Mouse (Mus musculus): ENCODE data around the gene Misp. TPM values are rescaled to one million over a fixed set of nuclear protein-coding genes. Genes with fewer than 3 reads are reported as not detected.

Misp gene
- polyA plus RNA-seq, 1 experiment from 2014 or later, result 0.50 TPM

DNA sequence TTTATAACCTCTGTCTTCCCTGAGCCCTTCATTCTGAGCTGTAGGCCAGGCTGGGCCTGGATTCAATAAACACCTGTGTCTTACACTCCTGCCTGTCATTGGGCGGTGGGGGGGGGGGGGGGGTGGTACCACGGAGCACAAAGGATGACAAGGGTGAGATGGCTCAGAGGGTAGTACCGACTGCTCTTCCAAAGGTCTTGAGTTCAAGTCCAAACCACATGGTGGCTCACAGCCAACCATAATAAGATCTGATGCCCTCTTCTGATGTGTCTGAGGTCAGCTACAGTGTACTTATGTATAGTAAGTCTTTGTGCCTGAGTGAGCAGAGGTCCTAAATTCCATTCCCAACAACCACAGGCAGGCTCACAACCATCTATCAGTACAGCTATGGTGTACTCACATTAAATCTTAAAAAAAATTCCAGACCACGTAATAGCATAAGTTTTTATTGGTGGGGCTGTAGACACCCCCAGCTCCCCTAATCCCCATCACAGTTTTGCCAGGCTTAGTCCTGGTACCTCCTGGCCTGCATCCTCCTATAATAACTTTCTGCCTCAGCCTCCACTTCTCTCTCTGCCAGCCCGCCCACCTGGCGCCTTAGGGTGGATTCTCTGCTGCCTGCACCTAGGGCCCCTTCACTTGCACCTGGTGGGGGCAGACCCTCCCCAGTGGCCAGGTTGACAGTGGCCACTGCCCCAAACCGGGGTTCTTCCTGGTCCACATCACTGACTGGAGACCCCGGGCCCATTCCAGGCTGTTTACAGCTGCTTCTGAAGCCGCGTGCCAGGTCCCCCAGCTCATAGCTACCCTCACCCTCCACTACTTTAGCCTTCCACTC lies 43.8 kb downstream of the Misp start:
- WGBS (ENCODE audit: insufficient replicate concordance), result 61% methylated on average over 10 of the region's 10 CpGs
- Histone ChIP-seq H3K4me2 (no peak overlapping the region), H3K4me1 (replicated peaks) (peaks cover 12% of the 10 kb centered on the region), H3K27me3 (no peaks in the 10 kb centered on the region), H3K4me3 (replicated peaks) (no peak overlapping the region), H3K9me3 (replicated peaks) (no peaks in the 10 kb centered on the region), H3K9ac (no peak overlapping the region), H3K36me3 (replicated peaks) (peaks cover 57% of the 10 kb centered on the region), H3K27ac (replicated peaks) (no peak overlapping the region)
- no peak for ATAC-seq (ENCODE audit: insufficient read depth)

DNA sequence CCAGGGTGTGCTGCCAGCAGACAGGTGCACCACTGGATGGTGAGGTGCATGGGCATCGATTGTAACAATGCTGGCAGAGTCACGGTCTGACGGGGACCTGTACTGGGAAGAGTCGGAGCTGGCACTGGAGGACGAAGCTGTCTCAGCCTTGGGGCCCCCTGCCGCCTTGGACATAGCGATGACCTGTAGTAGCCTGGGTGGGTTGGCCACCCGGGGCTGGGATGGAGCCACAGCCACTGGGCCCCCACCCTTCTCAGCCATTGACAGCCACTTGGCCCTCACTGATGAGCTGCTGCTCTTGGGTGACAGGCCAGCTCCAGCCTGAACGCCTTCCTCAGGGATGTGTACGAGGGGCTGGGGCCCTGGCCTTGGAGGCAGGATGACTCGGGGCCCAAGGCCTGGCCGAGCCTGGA lies 44.4 kb downstream of the Misp start:
- 0 out of 2 replicates have a peak, but pooled peaks have one; percentile 6 for ATAC-seq (ENCODE audit: insufficient read depth)
- H3K9me3 ChIP-seq (replicated peaks), result no peaks in the 10 kb centered on the region
- H3K36me3 ChIP-seq (replicated peaks), result peaks cover 50% of the 10 kb centered on the region
- peaks cover 8% of the 10 kb centered on the region for H3K4me1 ChIP-seq (replicated peaks)
- H3K27me3 ChIP-seq, result no peaks in the 10 kb centered on the region
- no peak overlapping the region for H3K9ac ChIP-seq
- 62% methylated on average over 12 of the region's 12 CpGs for WGBS (ENCODE audit: insufficient replicate concordance)
- no peak overlapping the region for H3K4me2 ChIP-seq
- H3K4me3 ChIP-seq (replicated peaks), result no peak overlapping the region
- H3K27ac ChIP-seq (replicated peaks), result no peak overlapping the region

DNA sequence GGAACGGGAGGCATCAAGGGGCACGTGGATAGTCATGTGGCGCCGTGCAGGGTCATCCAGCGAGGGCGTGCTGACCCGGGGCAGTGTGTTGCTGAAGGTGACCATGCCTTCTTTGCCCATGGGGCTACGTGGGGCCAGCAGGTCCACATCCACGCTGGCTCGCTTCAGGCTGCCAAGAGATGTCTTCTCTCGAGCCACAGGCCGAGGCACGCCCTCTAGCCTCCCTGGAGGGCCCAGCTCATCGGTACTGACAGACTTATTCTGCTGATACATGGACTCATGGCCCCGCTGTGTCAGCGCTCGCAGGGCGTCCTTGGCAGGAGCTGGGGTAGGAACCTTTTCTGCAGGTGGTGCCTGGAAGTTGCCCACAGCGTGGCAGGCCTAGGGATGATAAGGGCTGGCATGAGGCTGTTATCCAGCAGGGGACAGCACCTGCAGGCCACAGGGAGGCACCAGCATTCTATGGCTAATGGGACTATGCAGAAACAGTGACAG lies 45.1 kb downstream of the Misp start:
- H3K27ac ChIP-seq (replicated peaks), result no peak overlapping the region
- H3K4me3 ChIP-seq (replicated peaks), result no peak overlapping the region
- H3K4me1 ChIP-seq (replicated peaks), result peaks cover 6% of the 10 kb centered on the region
- no peak overlapping the region for H3K9ac ChIP-seq
- 62% methylated on average over 19 of the region's 19 CpGs for WGBS (ENCODE audit: insufficient replicate concordance)
- no peak for ATAC-seq (ENCODE audit: insufficient read depth)
- H3K4me2 ChIP-seq, result no peak overlapping the region
- H3K9me3 ChIP-seq (replicated peaks), result no peaks in the 10 kb centered on the region
- no peaks in the 10 kb centered on the region for H3K27me3 ChIP-seq
- H3K36me3 ChIP-seq (replicated peaks), result peaks cover 44% of the 10 kb centered on the region

DNA sequence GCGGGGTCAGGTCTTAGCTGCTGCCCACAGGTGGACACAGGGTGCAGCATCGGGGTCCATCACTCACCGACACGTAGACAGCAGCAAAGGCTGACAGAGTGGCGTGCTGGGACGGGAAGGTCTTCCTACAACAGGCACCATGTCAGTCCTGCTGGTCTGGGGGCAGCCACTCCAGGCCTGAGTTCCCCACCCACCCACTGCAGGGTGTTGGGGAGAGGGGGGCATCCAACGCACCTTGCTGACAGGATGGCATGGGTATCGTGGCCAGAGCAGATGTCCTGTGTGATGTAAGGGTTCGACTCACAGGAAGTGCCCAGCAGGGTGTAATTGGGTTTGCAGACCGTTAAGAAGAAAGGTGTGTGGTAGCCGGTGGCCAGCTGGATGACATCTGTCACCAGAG lies 45.8 kb downstream of the Misp start:
- no peak for ATAC-seq (ENCODE audit: insufficient read depth)
- 77% methylated on average over 11 of the region's 11 CpGs for WGBS (ENCODE audit: insufficient replicate concordance)
- Histone ChIP-seq H3K9me3 (replicated peaks) (no peaks in the 10 kb centered on the region), H3K36me3 (replicated peaks) (peaks cover 36% of the 10 kb centered on the region), H3K27ac (replicated peaks) (no peak overlapping the region), H3K4me3 (replicated peaks) (no peak overlapping the region), H3K4me1 (replicated peaks) (peaks cover 6% of the 10 kb centered on the region), H3K27me3 (peaks cover 4% of the 10 kb centered on the region; the same call in 1 of the 2 replicates), H3K9ac (no peak overlapping the region), H3K4me2 (no peak overlapping the region)

DNA sequence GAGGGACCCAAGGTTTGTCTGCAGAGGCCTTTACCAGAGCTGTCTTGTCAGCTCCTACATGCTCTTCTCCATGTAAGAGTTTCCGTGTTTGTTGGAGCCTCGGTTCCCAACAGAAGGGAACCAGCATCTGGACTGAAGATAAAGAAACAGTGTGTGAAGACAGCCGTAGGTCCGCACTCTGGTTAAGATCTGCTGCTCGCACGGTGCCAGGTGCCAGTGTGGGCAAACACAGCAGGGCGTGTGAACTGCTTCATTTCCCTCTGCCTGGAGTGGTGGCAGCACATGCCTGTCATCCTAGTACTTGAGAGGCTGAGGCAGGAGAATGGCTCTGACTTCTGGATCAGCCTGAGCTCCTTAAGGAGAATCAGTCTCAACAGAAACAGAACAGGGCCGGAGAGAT lies 51.1 kb downstream of the Misp start:
- H3K4me3 ChIP-seq (replicated peaks), result no peak overlapping the region
- H3K9ac ChIP-seq, result no peak overlapping the region
- no peak for ATAC-seq (ENCODE audit: insufficient read depth)
- no peak overlapping the region for H3K27ac ChIP-seq (replicated peaks)
- no peak overlapping the region for H3K4me2 ChIP-seq
- peaks cover 41% of the 10 kb centered on the region for H3K27me3 ChIP-seq
- H3K36me3 ChIP-seq (replicated peaks), result no peaks in the 10 kb centered on the region
- H3K9me3 ChIP-seq (replicated peaks), result no peaks in the 10 kb centered on the region
- WGBS (ENCODE audit: insufficient replicate concordance), result 77% methylated on average over 8 of the region's 8 CpGs
- H3K4me1 ChIP-seq (replicated peaks), result peaks cover 19% of the 10 kb centered on the region

DNA sequence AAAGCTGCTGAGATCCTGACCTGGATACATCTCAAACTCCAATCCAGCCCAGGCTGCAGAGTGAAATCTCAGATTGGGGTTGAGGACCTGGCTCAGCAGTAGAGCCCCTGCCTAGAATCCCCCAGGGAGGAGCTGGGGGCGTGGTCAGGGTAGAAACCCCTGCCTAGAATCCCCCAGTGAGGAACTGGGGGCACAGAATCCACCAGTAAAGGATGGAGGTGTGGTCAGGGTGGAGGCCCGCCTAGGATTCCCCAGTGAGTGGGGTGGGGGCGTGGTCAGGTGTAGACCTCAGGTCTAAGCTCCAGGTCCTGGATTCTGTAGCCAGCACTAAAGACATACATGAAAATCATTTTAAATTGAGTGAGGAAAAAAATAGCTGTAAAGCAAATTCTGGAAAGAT lies 52.1 kb downstream of the Misp start:
- 33% methylated on average over 3 of the region's 3 CpGs for WGBS (ENCODE audit: insufficient replicate concordance)
- ATAC-seq (ENCODE audit: insufficient read depth), result no peak
- Histone ChIP-seq H3K4me3 (replicated peaks) (no peak overlapping the region), H3K27ac (replicated peaks) (no peak overlapping the region), H3K9me3 (replicated peaks) (no peaks in the 10 kb centered on the region), H3K4me1 (replicated peaks) (peaks cover 28% of the 10 kb centered on the region), H3K9ac (no peak overlapping the region), H3K4me2 (no peak overlapping the region), H3K36me3 (replicated peaks) (no peaks in the 10 kb centered on the region), H3K27me3 (peaks cover 46% of the 10 kb centered on the region)

DNA sequence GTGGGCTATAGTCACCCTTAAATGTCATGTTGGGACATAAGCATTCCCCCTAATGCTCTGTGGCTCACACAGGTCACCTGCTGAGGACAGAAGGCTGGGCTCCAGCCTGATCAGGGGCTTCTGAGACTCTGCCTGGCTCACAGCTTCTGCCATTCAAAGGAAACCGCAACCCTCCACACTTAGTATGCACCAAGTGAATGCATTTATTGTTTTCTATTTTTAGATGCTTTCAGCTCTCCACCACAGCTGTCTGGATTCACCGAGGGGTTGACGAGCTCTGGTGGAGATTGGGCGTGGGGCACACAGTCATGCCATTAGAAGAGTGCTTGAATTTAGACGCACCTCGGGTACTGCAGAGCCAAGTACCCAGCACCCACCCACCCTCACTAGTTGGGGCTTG lies 52.5 kb downstream of the Misp start:
- H3K9me3 ChIP-seq (replicated peaks), result no peaks in the 10 kb centered on the region
- peaks cover 31% of the 10 kb centered on the region for H3K4me1 ChIP-seq (replicated peaks)
- peak overlapping the region; percentile 55 for H3K4me3 ChIP-seq (replicated peaks)
- 8% methylated on average over 6 of the region's 6 CpGs for WGBS (ENCODE audit: insufficient replicate concordance)
- no peak overlapping the region for H3K27ac ChIP-seq (replicated peaks)
- peak overlapping the region; percentile 75; the same call in 1 of the 2 replicates for H3K4me2 ChIP-seq
- peaks cover 49% of the 10 kb centered on the region for H3K27me3 ChIP-seq
- no peak for ATAC-seq (ENCODE audit: insufficient read depth)
- H3K9ac ChIP-seq, result no peak overlapping the region
- no peaks in the 10 kb centered on the region for H3K36me3 ChIP-seq (replicated peaks)

DNA sequence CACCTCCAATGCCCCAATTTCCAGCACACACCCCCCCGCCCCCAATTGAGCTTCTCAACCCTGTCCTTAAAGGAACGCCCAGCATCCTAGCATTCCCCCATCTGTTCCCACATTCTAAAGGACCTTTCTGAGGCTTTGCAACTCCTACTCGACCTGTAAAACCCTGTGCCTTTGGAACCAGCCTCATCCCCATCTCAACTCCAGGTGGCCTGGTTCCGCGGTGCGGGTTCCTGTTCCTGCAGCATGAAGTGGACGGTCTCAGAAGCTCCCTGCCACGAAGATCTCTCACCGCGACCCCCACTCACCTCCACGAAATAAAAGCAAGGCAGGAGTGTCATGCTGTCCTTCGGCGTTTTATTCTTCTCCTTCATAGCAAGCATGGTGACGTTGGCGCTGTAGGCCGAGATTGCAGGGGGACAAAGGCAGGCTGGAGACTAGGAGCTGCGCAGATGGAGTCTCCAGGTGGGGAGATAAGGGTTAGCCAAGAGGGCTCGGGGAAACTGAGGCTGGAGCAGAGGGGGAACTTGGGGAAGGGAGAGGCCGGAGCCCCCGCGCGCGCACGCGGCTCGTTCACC lies 53.0 kb downstream of the Misp start:
- Histone ChIP-seq H3K9me3 (replicated peaks) (no peaks in the 10 kb centered on the region), H3K4me2 (peak overlapping the region; percentile 75), H3K4me3 (replicated peaks) (peak overlapping the region; percentile 55), H3K4me1 (replicated peaks) (peaks cover 31% of the 10 kb centered on the region), H3K9ac (peak overlapping the region; percentile 27; the same call in 1 of the 2 replicates), H3K27me3 (peaks cover 49% of the 10 kb centered on the region), H3K36me3 (replicated peaks) (no peaks in the 10 kb centered on the region), H3K27ac (replicated peaks) (no peak overlapping the region)
- no peak for ATAC-seq (ENCODE audit: insufficient read depth)
- 1% methylated on average over 26 of the region's 26 CpGs for WGBS (ENCODE audit: insufficient replicate concordance)

DNA sequence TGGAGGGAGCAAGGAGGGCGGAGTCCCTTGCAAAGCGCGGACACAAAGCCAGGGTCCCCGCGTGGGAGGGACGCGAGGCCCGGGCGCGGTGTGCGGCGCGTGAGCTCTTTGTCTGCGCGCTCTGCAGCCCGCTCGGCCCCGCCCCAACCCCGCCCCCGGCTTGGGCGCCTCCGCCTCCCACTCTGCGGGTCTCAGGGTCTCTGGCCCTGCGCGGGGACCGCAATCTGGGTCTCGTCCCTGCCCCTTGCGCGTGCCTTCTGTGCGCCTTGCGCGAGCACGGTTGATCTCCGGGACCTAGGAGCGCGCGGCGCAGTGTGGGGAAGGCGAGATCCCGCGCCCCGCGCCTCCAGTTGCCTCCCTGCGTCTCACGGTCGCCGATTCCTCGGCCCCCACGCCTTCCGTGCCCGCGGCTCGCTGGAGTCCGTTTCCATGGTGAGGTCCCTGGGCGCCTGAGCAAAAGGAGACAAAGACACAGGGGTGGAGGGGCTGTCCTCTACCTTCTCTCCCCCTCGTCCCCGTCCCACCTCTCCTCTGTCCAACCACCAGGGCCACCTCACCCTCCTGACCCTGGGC lies 53.6 kb downstream of the Misp start, which contains the start of the genes Prtn3 and Plppr3:
Gene Prtn3 (plus strand): TSS at position 187 of the 573 bp plus-strand sequence.
Gene Plppr3 (minus strand): TSS at position 345 of the 573 bp plus-strand sequence.
- ATAC-seq (ENCODE audit: insufficient read depth), result no peak
- WGBS (ENCODE audit: insufficient replicate concordance), result 2% methylated on average over 52 of the region's 57 CpGs
- peak within 1 kb of the TSS; percentile 19; the same call in 1 of the 2 replicates for H3K27ac ChIP-seq (replicated peaks)

DNA sequence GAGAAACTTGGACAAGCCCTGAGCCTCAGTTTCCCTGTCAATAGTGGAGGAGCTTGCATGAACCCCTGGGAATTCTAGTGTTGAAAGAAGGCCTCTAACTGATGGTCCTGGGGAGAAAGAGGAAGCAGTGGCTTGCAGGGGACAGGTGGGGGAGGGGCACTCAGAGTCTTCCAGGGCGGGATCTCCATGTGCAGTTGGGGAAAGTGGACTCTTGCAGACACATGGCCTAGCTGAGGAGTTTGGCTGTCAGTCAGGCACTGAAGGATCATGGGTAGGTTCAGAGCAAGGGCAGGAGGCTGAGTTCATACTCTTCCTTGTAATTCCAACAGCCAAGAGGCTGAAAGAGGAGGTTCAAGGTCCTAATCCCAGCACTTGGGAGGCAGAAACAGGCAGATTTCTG lies 56.4 kb downstream of the Misp start:
- H3K9me3 ChIP-seq (replicated peaks), result no peaks in the 10 kb centered on the region
- no peak for ATAC-seq (ENCODE audit: insufficient read depth)
- 26% methylated on average over 1 of the region's 1 CpGs for WGBS (ENCODE audit: insufficient replicate concordance)
- no peaks in the 10 kb centered on the region for H3K36me3 ChIP-seq (replicated peaks)
- H3K4me2 ChIP-seq, result peak overlapping the region; percentile 44
- peaks cover 61% of the 10 kb centered on the region for H3K4me1 ChIP-seq (replicated peaks)
- no peak overlapping the region for H3K4me3 ChIP-seq (replicated peaks)
- H3K27ac ChIP-seq (replicated peaks), result peak overlapping the region; percentile 57
- H3K27me3 ChIP-seq, result peaks cover 61% of the 10 kb centered on the region
- no peak overlapping the region for H3K9ac ChIP-seq

More for the DNA sequence above, 53.6 kb downstream of the Misp start, which contains the start of the genes Prtn3 and Plppr3:
- Histone ChIP-seq H3K27me3 (peaks cover 53% of the 10 kb centered on the region), H3K9me3 (replicated peaks) (no peaks in the 10 kb centered on the region), H3K4me3 (replicated peaks) (peak within 1 kb of the TSS; percentile 55), H3K9ac (peak within 1 kb of the TSS; percentile 27; the same call in 1 of the 2 replicates), H3K4me1 (replicated peaks) (peaks cover 33% of the 10 kb centered on the region), H3K4me2 (peak within 1 kb of the TSS; percentile 75), H3K36me3 (replicated peaks) (no peaks in the 10 kb centered on the region)

DNA sequence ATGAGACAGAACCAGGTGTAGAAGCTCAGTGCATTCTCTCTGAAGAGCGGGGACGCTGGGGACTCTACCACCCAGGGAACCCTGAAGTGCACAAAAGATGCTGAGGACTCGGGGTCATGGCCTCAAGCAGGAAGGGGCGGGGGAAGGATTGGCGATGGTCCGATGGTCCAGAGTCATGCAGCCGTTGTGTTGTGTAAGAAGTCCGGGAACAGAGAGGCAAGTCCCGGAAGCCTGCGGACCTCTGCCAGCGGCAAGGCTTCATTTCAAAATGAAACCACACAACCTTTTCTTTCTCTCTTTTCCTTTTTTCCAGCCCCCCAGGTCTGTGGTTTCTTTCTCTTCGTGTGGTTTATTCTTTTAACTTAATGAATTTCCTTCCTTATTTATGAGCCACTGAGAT lies 57.0 kb downstream of the Misp start:
- ATAC-seq (ENCODE audit: insufficient read depth), result 0 out of 2 replicates have a peak, but pooled peaks have one; percentile 8
- H3K4me2 ChIP-seq, result peak overlapping the region; percentile 44
- H3K4me1 ChIP-seq (replicated peaks), result peaks cover 67% of the 10 kb centered on the region

More for the DNA sequence above, 57.0 kb downstream of the Misp start:
- Histone ChIP-seq H3K4me3 (replicated peaks) (no peak overlapping the region), H3K36me3 (replicated peaks) (no peaks in the 10 kb centered on the region), H3K27ac (replicated peaks) (peak overlapping the region; percentile 57), H3K27me3 (peaks cover 63% of the 10 kb centered on the region), H3K9ac (no peak overlapping the region; the same call in 1 of the 2 replicates), H3K9me3 (replicated peaks) (no peaks in the 10 kb centered on the region)
- 12% methylated on average over 12 of the region's 12 CpGs for whole genome bisulfite sequencing (ENCODE audit: insufficient replicate concordance)

Data from liver, embryonic 15.5 days (tissue).